Mouse (Mus musculus): ENCODE results near the gene Kdm4b. TPM values are rescaled to one million over a fixed set of nuclear protein-coding genes. Genes with fewer than 3 reads are reported as not detected.

The Kdm4b gene
- polyA plus RNA-seq, 1 experiment from 2014 or later, result 54.3 TPM

GRCm38 (mm10) chr17:56289371-56290331 is 36.2 kb upstream of the Kdm4b start:
- ATAC-seq (ENCODE audit: insufficient number of reproducible peaks, insufficient read depth, low FRiP score, low TSS enrichment, low read depth), result peak; percentile 3; the same call in 1 of the 2 replicates
- Histone ChIP-seq H3K9ac (replicated peaks) (peak overlapping the region; percentile 68), H3K36me3 (peaks cover 24% of the 10 kb centered on the region), H3K4me1 (replicated peaks) (peaks cover 48% of the 10 kb centered on the region), H3K27me3 (no peaks in the 10 kb centered on the region), H3K27ac (peak overlapping the region; percentile 96), H3K4me2 (peak overlapping the region; percentile 73), H3K9me3 (no peaks in the 10 kb centered on the region), H3K4me3 (replicated peaks) (peak overlapping the region; percentile 55)
- WGBS, result 2% methylated on average over 23 of the region's 23 CpGs

DNA sequence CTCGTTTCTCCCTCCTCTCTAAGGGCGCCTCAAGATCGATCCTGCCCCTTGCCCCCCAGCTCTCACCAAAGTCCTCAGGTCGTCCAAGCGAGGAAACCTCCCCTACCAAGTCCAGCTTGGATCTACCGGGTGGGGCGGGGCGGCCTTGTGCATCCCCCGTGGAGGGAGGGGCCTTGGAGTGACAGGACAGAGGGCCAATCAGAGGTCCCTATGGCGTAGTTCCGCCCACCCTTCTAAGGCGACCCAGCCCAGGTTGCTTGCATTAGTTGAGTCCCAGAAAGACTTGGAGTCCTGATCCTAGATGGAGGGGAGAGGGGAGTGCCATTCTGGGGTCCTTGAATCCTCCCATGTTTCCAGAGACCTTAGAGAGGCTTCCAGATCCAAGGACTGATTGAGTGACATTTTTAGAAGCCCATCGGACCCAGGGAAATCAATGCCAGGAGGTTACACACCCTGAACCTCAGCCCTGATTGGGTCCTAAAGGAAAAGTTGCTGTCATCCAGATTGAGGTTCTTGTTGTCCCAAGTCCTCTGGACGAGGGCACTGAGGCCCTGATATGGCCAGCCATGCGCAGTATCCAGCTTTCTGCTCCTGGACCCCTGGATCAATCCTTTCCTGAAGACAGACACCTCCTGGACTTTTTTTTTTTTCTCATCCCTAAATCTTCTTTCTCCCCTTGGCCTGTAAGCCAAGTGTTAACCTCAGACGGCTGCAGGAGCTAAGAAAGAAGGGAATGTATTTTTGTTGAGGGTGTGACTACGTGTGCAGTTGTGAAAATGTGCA is 35.3 kb upstream of the Kdm4b start:
- Histone ChIP-seq H3K4me1 (replicated peaks) (peaks cover 48% of the 10 kb centered on the region), H3K36me3 (peaks cover 15% of the 10 kb centered on the region), H3K4me2 (peak overlapping the region; percentile 73), H3K9me3 (no peaks in the 10 kb centered on the region), H3K27ac (peak overlapping the region; percentile 96), H3K4me3 (replicated peaks) (peak overlapping the region; percentile 55), H3K9ac (replicated peaks) (peak overlapping the region; percentile 68), H3K27me3 (no peaks in the 10 kb centered on the region)
- peak; percentile 84 for ATAC-seq (ENCODE audit: insufficient number of reproducible peaks, insufficient read depth, low FRiP score, low TSS enrichment, low read depth)
- WGBS, result 4% methylated on average over 17 of the region's 17 CpGs

GRCm38 (mm10) chr17:56291171-56291511 is 34.7 kb upstream of the Kdm4b start:
- H3K27ac ChIP-seq, result peak overlapping the region; percentile 96
- peaks cover 48% of the 10 kb centered on the region for H3K4me1 ChIP-seq (replicated peaks)
- 2% methylated on average over 16 of the region's 16 CpGs for WGBS
- H3K4me3 ChIP-seq (replicated peaks), result peak overlapping the region; percentile 55
- no peaks in the 10 kb centered on the region for H3K9me3 ChIP-seq
- ATAC-seq (ENCODE audit: insufficient number of reproducible peaks, insufficient read depth, low FRiP score, low TSS enrichment, low read depth), result peak; percentile 72
- H3K9ac ChIP-seq (replicated peaks), result peak overlapping the region; percentile 44; the same call in 1 of the 2 replicates
- H3K4me2 ChIP-seq, result peak overlapping the region; percentile 73
- H3K36me3 ChIP-seq, result peaks cover 10% of the 10 kb centered on the region
- no peaks in the 10 kb centered on the region for H3K27me3 ChIP-seq

DNA sequence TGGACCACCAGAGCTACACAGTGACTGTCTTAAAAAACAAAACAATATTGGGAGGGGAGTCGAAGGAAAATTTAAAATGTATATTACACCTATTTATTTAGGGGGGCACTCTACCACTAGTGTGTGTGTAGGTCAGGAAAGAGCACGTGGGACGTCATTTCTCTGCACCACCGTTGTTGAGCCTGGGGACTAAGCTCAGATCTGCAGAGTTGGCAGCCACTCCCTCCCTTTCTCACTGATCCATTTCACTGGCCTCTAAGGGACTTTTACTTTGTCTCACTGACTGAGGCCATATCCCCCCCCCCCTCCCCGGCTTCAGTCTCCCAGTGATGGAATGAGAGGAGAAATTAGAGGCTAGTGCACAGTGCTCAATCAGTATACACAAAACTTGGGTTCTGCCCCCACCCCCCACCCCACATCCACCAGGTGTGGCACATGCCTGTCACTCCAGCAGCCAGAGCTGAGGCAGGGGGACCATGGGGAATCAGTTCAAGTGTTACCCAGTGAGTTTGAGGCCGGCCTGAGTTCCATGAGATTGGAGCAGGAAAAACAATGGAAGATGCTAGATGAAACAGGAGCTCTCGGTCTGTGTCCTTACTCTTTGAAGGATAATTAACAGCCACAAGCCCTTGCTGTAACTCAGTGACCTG is 33.9 kb upstream of the Kdm4b start:
- Histone ChIP-seq H3K4me3 (replicated peaks) (0 out of 2 replicates have a peak overlapping the region, but pooled peaks have one; percentile 55), H3K9ac (replicated peaks) (no peak overlapping the region), H3K27me3 (no peaks in the 10 kb centered on the region), H3K27ac (peak overlapping the region; percentile 96), H3K4me2 (peak overlapping the region; percentile 73), H3K4me1 (replicated peaks) (peaks cover 48% of the 10 kb centered on the region), H3K36me3 (peaks cover 2% of the 10 kb centered on the region; the same call in 1 of the 2 replicates), H3K9me3 (no peaks in the 10 kb centered on the region)
- 72% methylated on average over 7 of the region's 7 CpGs for WGBS
- ATAC-seq (ENCODE audit: insufficient number of reproducible peaks, insufficient read depth, low FRiP score, low TSS enrichment, low read depth), result no peak

DNA sequence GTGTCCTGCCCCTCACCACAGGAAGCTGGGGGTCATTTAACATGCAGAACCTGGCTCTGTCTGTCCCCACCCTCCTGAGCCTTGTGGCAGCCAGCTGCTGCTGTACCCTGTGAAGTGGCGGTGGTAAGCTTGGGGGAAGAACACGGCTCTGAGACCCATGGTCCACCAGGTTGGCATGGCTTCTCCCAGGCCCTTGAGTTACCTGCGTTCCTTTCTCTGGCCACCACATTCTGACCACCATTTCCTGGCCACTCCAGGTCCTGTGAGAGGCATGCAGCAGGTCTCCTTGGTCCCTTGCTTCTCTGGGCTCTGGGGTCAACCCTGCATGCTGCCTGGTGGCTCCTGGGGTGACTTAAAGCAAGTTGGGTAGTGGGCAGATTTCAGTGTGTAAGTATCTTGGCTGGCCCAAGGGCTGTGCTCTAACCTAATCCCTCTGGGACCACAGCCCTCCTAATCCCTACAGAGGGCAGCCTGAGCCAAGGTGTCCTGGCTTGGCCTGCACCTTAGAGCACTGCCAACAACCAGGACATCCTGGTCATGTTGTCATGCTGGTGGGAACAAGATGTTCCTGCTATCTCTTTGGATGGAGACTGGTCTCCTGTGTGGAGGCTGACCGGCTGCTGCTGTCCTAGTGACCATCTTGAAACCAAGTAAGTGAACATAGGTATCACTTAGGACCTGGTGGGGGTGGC is 33.2 kb upstream of the Kdm4b start, which contains the start of gene Plin3:
TSS of gene Plin3 (minus strand) at position 343 of the 692 bp plus-strand sequence.
- H3K27me3 ChIP-seq, result no peaks in the 10 kb centered on the region
- H3K9me3 ChIP-seq, result no peaks in the 10 kb centered on the region
- H3K27ac ChIP-seq, result peak within 1 kb of the TSS; percentile 96
- no peak within 1 kb of the TSS for H3K9ac ChIP-seq (replicated peaks)
- peaks cover 45% of the 10 kb centered on the region for H3K4me1 ChIP-seq (replicated peaks)
- WGBS, result 97% methylated on average over 4 of the region's 4 CpGs
- no peak within 1 kb of the TSS for H3K4me3 ChIP-seq (replicated peaks)
- H3K36me3 ChIP-seq, result no peaks in the 10 kb centered on the region
- H3K4me2 ChIP-seq, result peak within 1 kb of the TSS; percentile 73; the same call in 1 of the 2 replicates
- ATAC-seq (ENCODE audit: insufficient number of reproducible peaks, insufficient read depth, low FRiP score, low TSS enrichment, low read depth), result no peak

- Histone ChIP-seq H3K27ac (no peak overlapping the region), H3K36me3 (no peaks in the 10 kb centered on the region), H3K9ac (replicated peaks) (no peak overlapping the region), H3K4me3 (replicated peaks) (no peak overlapping the region), H3K4me1 (replicated peaks) (peaks cover 39% of the 10 kb centered on the region), H3K4me2 (no peak overlapping the region), H3K9me3 (no peaks in the 10 kb centered on the region), H3K27me3 (no peaks in the 10 kb centered on the region)
- WGBS, result 56% methylated on average over 1 of the region's 1 CpGs
- no peak for ATAC-seq (ENCODE audit: insufficient number of reproducible peaks, insufficient read depth, low FRiP score, low TSS enrichment, low read depth)
Measured at GRCm38 (mm10) chr17:56293291-56293690, 32.6 kb upstream of the Kdm4b start.

GRCm38 (mm10) chr17:56294241-56294640 is 31.6 kb upstream of the Kdm4b start:
- H3K27me3 ChIP-seq, result no peaks in the 10 kb centered on the region
- no peak overlapping the region for H3K4me2 ChIP-seq
- 88% methylated on average over 19 of the region's 19 CpGs for WGBS
- no peak overlapping the region for H3K9ac ChIP-seq (replicated peaks)
- ATAC-seq (ENCODE audit: insufficient number of reproducible peaks, insufficient read depth, low FRiP score, low TSS enrichment, low read depth), result no peak
- peaks cover 30% of the 10 kb centered on the region for H3K4me1 ChIP-seq (replicated peaks)
- H3K4me3 ChIP-seq (replicated peaks), result no peak overlapping the region
- H3K27ac ChIP-seq, result no peak overlapping the region
- H3K9me3 ChIP-seq, result no peaks in the 10 kb centered on the region; the same call in 1 of the 2 replicates
- no peaks in the 10 kb centered on the region for H3K36me3 ChIP-seq

GRCm38 (mm10) chr17:56296201-56296600 is 29.7 kb upstream of the Kdm4b start:
- Histone ChIP-seq H3K27me3 (no peaks in the 10 kb centered on the region), H3K9ac (replicated peaks) (no peak overlapping the region), H3K4me2 (no peak overlapping the region), H3K4me1 (replicated peaks) (peaks cover 16% of the 10 kb centered on the region), H3K27ac (no peak overlapping the region), H3K36me3 (no peaks in the 10 kb centered on the region), H3K4me3 (replicated peaks) (no peak overlapping the region), H3K9me3 (no peaks in the 10 kb centered on the region; the same call in 1 of the 2 replicates)
- ATAC-seq (ENCODE audit: insufficient number of reproducible peaks, insufficient read depth, low FRiP score, low TSS enrichment, low read depth), result no peak
- WGBS, result 62% methylated on average over 1 of the region's 1 CpGs

DNA sequence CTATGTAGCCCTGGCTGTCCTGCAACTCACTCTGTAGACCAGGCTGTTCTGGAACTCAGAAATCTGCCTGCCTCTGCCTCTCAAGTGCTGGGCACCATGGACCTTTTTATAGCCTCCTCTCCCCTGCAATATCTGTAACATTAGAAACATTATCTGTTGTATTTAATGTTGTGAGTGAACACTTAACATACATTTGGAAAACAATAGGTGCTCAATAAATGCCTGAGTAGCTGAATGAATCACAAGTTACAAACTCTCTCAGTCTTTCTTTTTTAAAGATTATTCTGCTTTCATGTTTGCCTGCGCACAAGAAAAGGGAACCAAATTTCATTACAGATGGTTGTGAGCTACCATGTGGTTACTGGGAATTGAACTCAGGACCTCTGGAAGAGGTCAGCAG is 27.6 kb upstream of the Kdm4b start:
- Histone ChIP-seq H3K9me3 (no peaks in the 10 kb centered on the region; the same call in 1 of the 2 replicates), H3K4me1 (replicated peaks) (peaks cover 10% of the 10 kb centered on the region), H3K27ac (no peak overlapping the region), H3K9ac (replicated peaks) (no peak overlapping the region), H3K4me3 (replicated peaks) (no peak overlapping the region), H3K4me2 (no peak overlapping the region), H3K36me3 (no peaks in the 10 kb centered on the region), H3K27me3 (no peaks in the 10 kb centered on the region)
- WGBS, result 93% methylated on average over 1 of the region's 1 CpGs
- ATAC-seq (ENCODE audit: insufficient number of reproducible peaks, insufficient read depth, low FRiP score, low TSS enrichment, low read depth), result no peak

- Histone ChIP-seq H3K36me3 (0 out of 2 replicates have a peak, but pooled peaks cover under 1% of the 10 kb centered on the region), H3K4me3 (replicated peaks) (no peak within 1 kb of the TSS), H3K4me2 (no peak within 1 kb of the TSS), H3K4me1 (replicated peaks) (peaks cover 18% of the 10 kb centered on the region), H3K27me3 (no peaks in the 10 kb centered on the region), H3K27ac (no peak within 1 kb of the TSS), H3K9ac (replicated peaks) (no peak within 1 kb of the TSS), H3K9me3 (no peaks in the 10 kb centered on the region; the same call in 1 of the 2 replicates)
- ATAC-seq (ENCODE audit: insufficient number of reproducible peaks, insufficient read depth, low FRiP score, low TSS enrichment, low read depth), result no peak
- whole genome bisulfite sequencing, result 88% methylated on average over 9 of the region's 9 CpGs
Measured at GRCm38 (mm10) chr17:56300186-56300585, 25.7 kb upstream of the Kdm4b start, which contains the start of gene Arrdc5. Arrdc5 (minus strand) TSS chr17:56300286.
